Mouse (Mus musculus) embryonic facial prominence, embryonic 11.5 days (tissue): ENCODE measurements at regions not wholly inside any gene's neighbourhood (a gene's known extent, or its start where the extent isn't known, plus 50 kb on each side); places are given as distances from the start of the nearest gene placed in this dataset.
"Not testable (repeated sequence)": the region's sequence is repeated elsewhere in the genome, so short reads cannot be mapped to it uniquely, and the experiment has no call there.

Experiments used
- ATAC-seq: fragments of 200-750 bp; cut with Nextera tagmentation; replicated peaks from 2 replicates; pipeline ENCODE4 v1.8.0; 2017; ENCODE audit warnings: low read depth; ENCODE audit not compliant: insufficient number of reproducible peaks, low FRiP score, low TSS enrichment
- DNase-seq: peaks from one replicate; pipeline ENCODE4 v3.0.0-alpha.2; 2015; ENCODE audit warnings: low spot score
- H3K27ac ChIP-seq: fragments of 300-500 bp; sonication (generic); replicated peaks from 2 replicates; pipeline ENCODE4 v1.5.1; 2014; ENCODE audit warnings: mild to moderate bottlenecking, low read depth, low read length, control low read depth
- H3K27me3 ChIP-seq: fragments of 300-500 bp; sonication (generic); 2 replicates; pipeline ENCODE4 v1.6.1; 2014; ENCODE audit warnings: mild to moderate bottlenecking, low read length, moderate library complexity, mixed read lengths; ENCODE audit not compliant: control insufficient read depth, insufficient read depth
- H3K36me3 ChIP-seq: fragments of 300-500 bp; sonication (generic); replicated peaks from 2 replicates; pipeline ENCODE4 v1.6.1; 2014; ENCODE audit warnings: low read depth, mild to moderate bottlenecking, low read length, moderate library complexity, mixed read lengths; ENCODE audit not compliant: control insufficient read depth, insufficient read depth
- H3K4me1 ChIP-seq: fragments of 300-500 bp; sonication (generic); 2 replicates; pipeline ENCODE4 v1.6.1; 2014; ENCODE audit warnings: low read length, mixed read lengths; ENCODE audit not compliant: control insufficient read depth, insufficient read depth
- H3K4me2 ChIP-seq: fragments of 300-500 bp; sonication (generic); 2 replicates; pipeline ENCODE4 v1.6.1; 2014; ENCODE audit warnings: low read depth, mild to moderate bottlenecking, control low read depth, low read length, moderate library complexity
- H3K4me3 ChIP-seq: fragments of 300-500 bp; sonication (generic); 2 replicates; pipeline ENCODE4 v1.5.1; 2014; ENCODE audit warnings: low read depth, low read length, control low read depth
- H3K9ac ChIP-seq: fragments of 300-500 bp; sonication (generic); replicated peaks from 2 replicates; pipeline ENCODE4 v1.6.1; 2014; ENCODE audit warnings: mild to moderate bottlenecking, control low read depth, low read length
- H3K9me3 ChIP-seq: fragments of 300-500 bp; sonication (generic); replicated peaks from 2 replicates; pipeline ENCODE4 v1.6.1; 2016; ENCODE audit warnings: mild to moderate bottlenecking, low read length, inconsistent platforms, mixed read lengths; ENCODE audit not compliant: control insufficient read depth
- WGBS: fragments of 180-500 bp; shearing (Covaris S2); extraction: QIAGEN DNeasy Blood & Tissue Kit; methylation state at CpG from one replicate; pipeline ENCODE4 v1.1.7; 2014; 5-methylcytosine and 5-hydroxymethylcytosine counted together

DNA sequence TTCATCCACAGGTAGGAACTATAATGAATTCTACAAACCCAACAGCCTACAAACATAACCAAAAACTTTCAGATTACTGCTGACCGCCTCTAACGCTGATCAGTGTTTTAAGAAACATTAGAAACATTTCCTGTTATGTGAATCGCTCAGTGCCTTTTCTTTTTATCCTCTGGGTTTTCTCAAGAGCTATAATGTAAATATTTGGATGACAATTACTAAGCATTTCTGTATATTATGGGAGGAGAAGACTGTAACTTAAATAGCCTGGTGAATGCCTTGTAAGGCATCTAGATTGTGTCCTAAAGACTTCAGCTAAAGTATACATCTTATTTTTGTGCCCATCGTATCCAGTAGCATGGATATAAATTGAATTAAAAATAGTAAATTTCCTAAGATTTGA is 465.9 kb upstream of the Acvr2a start:
- DNase-seq (no peak), ATAC-seq (no peak)
- H3K27me3 ChIP-seq = no peaks in the 10 kb centered on the region
- H3K4me3 ChIP-seq = no peak overlapping the region
- H3K27ac ChIP-seq = no peak overlapping the region
- no peak overlapping the region for H3K9ac ChIP-seq
- H3K9me3 ChIP-seq = no peaks in the 10 kb centered on the region
- H3K36me3 ChIP-seq = no peaks in the 10 kb centered on the region
- WGBS = 67% methylated on average over 4 of the region's 4 CpGs
- H3K4me1 ChIP-seq = no peaks in the 10 kb centered on the region
- no peak overlapping the region for H3K4me2 ChIP-seq

- WGBS = 69% methylated on average over 3 of the region's 3 CpGs
Observed at GRCm38 (mm10) chr2:48349794-48350193, 464.1 kb upstream of the Acvr2a start.

GRCm38 (mm10) chr2:48350206-48350605 is 463.7 kb upstream of the Acvr2a start:
- 76% methylated on average over 1 of the region's 1 CpGs for WGBS
- H3K4me3 ChIP-seq = no peak overlapping the region
- H3K36me3 ChIP-seq = no peaks in the 10 kb centered on the region
- H3K4me2 ChIP-seq = no peak overlapping the region
- no peaks in the 10 kb centered on the region for H3K9me3 ChIP-seq
- no peak overlapping the region for H3K9ac ChIP-seq
- no peak for ATAC-seq
- H3K27ac ChIP-seq = no peak overlapping the region
- DNase-seq = no peak
- H3K4me1 ChIP-seq = no peaks in the 10 kb centered on the region
- no peaks in the 10 kb centered on the region for H3K27me3 ChIP-seq

More at GRCm38 (mm10) chr2:48349794-48350193, 464.1 kb upstream of the Acvr2a start:
- Histone ChIP-seq H3K4me3 (no peak overlapping the region), H3K4me2 (no peak overlapping the region), H3K36me3 (no peaks in the 10 kb centered on the region), H3K9ac (no peak overlapping the region), H3K27me3 (no peaks in the 10 kb centered on the region), H3K4me1 (no peaks in the 10 kb centered on the region), H3K27ac (no peak overlapping the region), H3K9me3 (no peaks in the 10 kb centered on the region)
- ATAC-seq (no peak), DNase-seq (no peak)

- WGBS = 84% methylated on average over 4 of the region's 4 CpGs
- H3K9me3 ChIP-seq, H3K4me3 ChIP-seq, H3K4me2 ChIP-seq, H3K27me3 ChIP-seq, H3K9ac ChIP-seq, DNase-seq, H3K4me1 ChIP-seq, H3K36me3 ChIP-seq, H3K27ac ChIP-seq, ATAC-seq: not testable (repeated sequence)
Observed at GRCm38 (mm10) chr2:48371572-48371971, 442.3 kb upstream of the Acvr2a start.

- Histone ChIP-seq H3K27me3 (no peaks in the 10 kb centered on the region), H3K9me3 (no peaks in the 10 kb centered on the region), H3K9ac (no peak overlapping the region), H3K36me3 (no peaks in the 10 kb centered on the region), H3K4me2 (no peak overlapping the region), H3K4me3 (no peak overlapping the region), H3K27ac (no peak overlapping the region), H3K4me1 (no peaks in the 10 kb centered on the region)
- DNase-seq = no peak
- ATAC-seq = no peak
Observed at GRCm38 (mm10) chr2:48373086-48373485, 440.8 kb upstream of the Acvr2a start.

DNA sequence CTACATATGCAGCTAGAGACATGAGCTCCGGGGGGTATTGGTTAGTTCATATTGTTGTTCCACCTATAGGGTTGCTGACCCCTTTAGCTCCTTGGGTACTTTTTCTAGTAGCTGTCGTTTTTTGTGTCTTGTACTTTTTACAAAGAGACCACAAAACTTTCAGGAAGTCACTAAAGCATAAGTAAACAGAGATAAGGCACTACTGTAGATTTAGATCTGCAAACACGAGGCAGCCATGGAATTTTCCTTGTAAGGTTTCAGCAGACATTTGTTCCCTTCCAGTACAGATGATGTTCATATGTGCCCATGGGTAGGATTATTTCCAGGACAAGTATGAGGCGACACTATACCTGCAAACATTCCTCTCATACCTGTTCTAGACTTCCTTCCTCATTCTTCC is 439.6 kb upstream of the Acvr2a start:
- Histone ChIP-seq H3K4me1 (no peaks in the 10 kb centered on the region), H3K36me3 (no peaks in the 10 kb centered on the region)
- WGBS = 70% methylated on average over 4 of the region's 4 CpGs

GRCm38 (mm10) chr2:48378160-48378559 is 435.7 kb upstream of the Acvr2a start:
- no peaks in the 10 kb centered on the region for H3K27me3 ChIP-seq
- no peak overlapping the region for H3K9ac ChIP-seq
- 78% methylated on average over 1 of the region's 1 CpGs for WGBS

More for the DNA sequence above, 439.6 kb upstream of the Acvr2a start:
- DNase-seq (no peak), ATAC-seq (no peak)
- Histone ChIP-seq H3K27ac (no peak overlapping the region), H3K9ac (no peak overlapping the region), H3K4me3 (no peak overlapping the region), H3K4me2 (no peak overlapping the region), H3K9me3 (no peaks in the 10 kb centered on the region), H3K27me3 (no peaks in the 10 kb centered on the region)

GRCm38 (mm10) chr2:48378749-48379148 is 435.2 kb upstream of the Acvr2a start:
- H3K4me1 ChIP-seq = no peaks in the 10 kb centered on the region
- 82% methylated on average over 2 of the region's 2 CpGs for WGBS
- no peak overlapping the region for H3K9ac ChIP-seq
- DNase-seq (no peak), ATAC-seq (no peak)
- no peak overlapping the region for H3K4me2 ChIP-seq
- no peaks in the 10 kb centered on the region for H3K36me3 ChIP-seq
- H3K9me3 ChIP-seq = no peaks in the 10 kb centered on the region
- no peak overlapping the region for H3K4me3 ChIP-seq
- H3K27me3 ChIP-seq = no peaks in the 10 kb centered on the region
- no peak overlapping the region for H3K27ac ChIP-seq

More at GRCm38 (mm10) chr2:48378160-48378559, 435.7 kb upstream of the Acvr2a start:
- no peaks in the 10 kb centered on the region for H3K4me1 ChIP-seq
- no peak for ATAC-seq
- H3K4me3 ChIP-seq = no peak overlapping the region
- no peak overlapping the region for H3K27ac ChIP-seq
- no peaks in the 10 kb centered on the region for H3K36me3 ChIP-seq
- no peak for DNase-seq
- no peaks in the 10 kb centered on the region for H3K9me3 ChIP-seq
- H3K4me2 ChIP-seq = no peak overlapping the region
